18 mouse cellular contexts compared by ENCODE assay signal in the genomic region with DNA sequence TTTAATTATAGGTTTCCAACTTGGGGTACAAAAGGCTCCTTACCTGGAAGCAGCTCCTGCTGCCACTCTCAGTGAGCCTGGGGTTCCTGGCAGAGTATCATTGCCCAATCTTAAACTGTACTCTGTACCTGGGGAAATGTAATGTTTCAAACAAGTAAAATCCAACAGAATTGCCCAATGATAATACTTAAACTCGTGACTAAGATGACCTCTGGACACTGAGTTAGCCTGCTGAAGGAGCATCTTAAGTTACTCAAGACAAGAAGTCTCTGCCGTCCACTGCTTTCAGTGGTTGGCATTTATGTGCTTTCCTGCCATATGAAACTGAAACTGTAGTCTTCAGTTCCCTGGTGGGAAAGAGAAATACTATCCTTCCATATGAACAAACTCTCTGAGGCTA.
"Had no signal": no experiment of that assay in that cellular context is flagged by ENCODE, and none has a peak within 500 bp of the region (broad histone marks: within the 10 kb centered on the region; RNA-seq: fewer than 3 reads in every experiment).

No protein-coding gene starts in this region.

- H3K36me3 ChIP-seq: midbrain, embryonic 10.5 days; midbrain, embryonic 12.5 days; neural tube, embryonic 13.5 days; neural tube, embryonic 15.5 days had no signal

- DNase-seq: lung, embryonic 14.5 days; lung, postnatal 10 days; lung, postnatal 4 days; midbrain, embryonic 14.5 days; retina, postnatal 1 day; right cerebral cortex, adult 18-20 months; right cerebral cortex, postnatal 25 days; right cerebral cortex, postnatal 4 days; spleen, adult 18-20 months; thymus, adult 18-20 months; thymus, postnatal 14 days; thymus, postnatal 36 days had no signal

- ATAC-seq: midbrain, embryonic 16.5 days had no signal

- H3K4me1 ChIP-seq: midbrain, embryonic 12.5 days; neural tube, embryonic 13.5 days; neural tube, embryonic 15.5 days had no signal

- H3K4me3 ChIP-seq: midbrain, embryonic 10.5 days; midbrain, embryonic 12.5 days; myocyte; neural tube, embryonic 13.5 days; neural tube, embryonic 15.5 days had no signal

- H3K9ac ChIP-seq: lung, embryonic 14.5 days; midbrain, embryonic 12.5 days; neural tube, embryonic 13.5 days; neural tube, embryonic 15.5 days had no signal

- H3K9me3 ChIP-seq: midbrain, embryonic 10.5 days; midbrain, embryonic 12.5 days; neural tube, embryonic 13.5 days; neural tube, embryonic 15.5 days had no signal

- H3K27me3 ChIP-seq: midbrain, embryonic 12.5 days; neural tube, embryonic 13.5 days; neural tube, embryonic 15.5 days had no signal

- H3K27ac ChIP-seq: midbrain, embryonic 10.5 days; midbrain, embryonic 12.5 days; neural tube, embryonic 13.5 days; neural tube, embryonic 15.5 days had no signal

- H3K4me2 ChIP-seq: lung, embryonic 14.5 days; midbrain, embryonic 12.5 days; neural tube, embryonic 13.5 days; neural tube, embryonic 15.5 days had no signal
